ENCODE assay signal across 25 mouse cellular contexts in the genomic region with DNA sequence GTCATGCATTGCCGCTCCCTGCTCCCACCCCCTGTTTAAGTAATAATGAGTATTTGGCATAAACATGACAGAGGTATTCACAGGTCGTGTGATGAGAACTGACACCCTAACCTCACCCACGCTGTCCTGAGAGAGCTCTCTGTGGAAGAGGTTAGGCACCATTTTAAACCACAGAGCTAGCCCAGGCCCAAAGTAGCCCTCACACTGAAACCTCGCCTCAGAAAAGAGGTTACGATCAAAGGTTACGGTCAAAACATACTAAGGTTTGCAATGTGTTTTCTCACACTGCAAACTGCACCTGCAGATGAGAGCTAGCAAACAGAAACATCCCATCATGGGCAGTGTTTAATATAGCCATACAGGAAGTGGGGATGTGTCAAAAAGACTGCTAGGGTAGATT.
"Had no signal": no experiment of that assay in that cellular context is flagged by ENCODE, and none has a peak within 500 bp of the region (broad histone marks: within the 10 kb centered on the region; RNA-seq: fewer than 3 reads in every experiment).

No protein-coding gene starts in this region.

- H3K36me3 ChIP-seq: heart, embryonic 13.5 days; heart, embryonic 15.5 days; hindbrain, embryonic 12.5 days; intestine, embryonic 15.5 days; limb, embryonic 13.5 days; limb, embryonic 15.5 days; liver, embryonic 12.5 days had no signal

- H3K27ac ChIP-seq: heart, embryonic 10.5 days; heart, embryonic 13.5 days; heart, embryonic 15.5 days; hindbrain, embryonic 12.5 days; hindbrain, embryonic 14.5 days; intestine, embryonic 15.5 days; layer of hippocampus, adult 2 months; left cerebral cortex, adult 2 months; limb, embryonic 13.5 days; limb, embryonic 15.5 days; liver, embryonic 12.5 days had no signal

- H3K4me3 ChIP-seq: heart, embryonic 10.5 days; heart, embryonic 13.5 days; heart, embryonic 15.5 days; hindbrain, embryonic 12.5 days; intestine, embryonic 15.5 days; layer of hippocampus, adult 2 months; left cerebral cortex, adult 2 months; limb, embryonic 13.5 days; limb, embryonic 15.5 days; liver, embryonic 12.5 days had no signal

- H3K4me1 ChIP-seq: heart, embryonic 10.5 days; heart, embryonic 13.5 days; heart, embryonic 15.5 days; hindbrain, embryonic 12.5 days; intestine, embryonic 15.5 days; limb, embryonic 15.5 days; liver, embryonic 12.5 days had no signal

- DNase-seq: gastrocnemius, postnatal 14 days; gastrocnemius, postnatal 36 days; heart, adult 18-20 months; heart, postnatal 14 days; heart, postnatal 36 days; kidney, adult 18-20 months; kidney, adult 8-10 months; kidney, postnatal 10 days; kidney, postnatal 25 days; kidney, postnatal 4 days; left cerebral cortex, postnatal 4 days had no signal

- H3K9me3 ChIP-seq: heart, embryonic 10.5 days; heart, embryonic 13.5 days; heart, embryonic 15.5 days; hindbrain, embryonic 12.5 days; intestine, embryonic 15.5 days; limb, embryonic 13.5 days; limb, embryonic 15.5 days; liver, embryonic 12.5 days had no signal

- H3K27me3 ChIP-seq: heart, embryonic 13.5 days; heart, embryonic 15.5 days; hindbrain, embryonic 12.5 days; intestine, embryonic 15.5 days; limb, embryonic 13.5 days; limb, embryonic 15.5 days; liver, embryonic 12.5 days had no signal

- ATAC-seq: forebrain, embryonic 16.5 days; hindbrain, embryonic 16.5 days; intestine, embryonic 15.5 days; intestine, postnatal 0 days; liver, embryonic 12.5 days had no signal

- H3K4me2 ChIP-seq: heart, embryonic 13.5 days; heart, embryonic 15.5 days; hindbrain, embryonic 12.5 days; hindbrain, embryonic 14.5 days; intestine, embryonic 15.5 days; limb, embryonic 13.5 days; limb, embryonic 15.5 days; liver, embryonic 12.5 days had no signal

- H3K9ac ChIP-seq: heart, embryonic 13.5 days; heart, embryonic 15.5 days; hindbrain, embryonic 12.5 days; hindbrain, embryonic 14.5 days; intestine, embryonic 15.5 days; limb, embryonic 13.5 days; limb, embryonic 15.5 days; liver, embryonic 12.5 days had no signal
